Mouse (Mus musculus) brain, embryonic 18.5 days (tissue): Measurements from ENCODE around the gene Arhgap25.

Experiments
- DNase-seq: peaks from one replicate; pipeline ENCODE4 v3.0.0-alpha.2; 2012; ENCODE audit warnings: low read depth, low spot score

Arhgap25 gene

DNA sequence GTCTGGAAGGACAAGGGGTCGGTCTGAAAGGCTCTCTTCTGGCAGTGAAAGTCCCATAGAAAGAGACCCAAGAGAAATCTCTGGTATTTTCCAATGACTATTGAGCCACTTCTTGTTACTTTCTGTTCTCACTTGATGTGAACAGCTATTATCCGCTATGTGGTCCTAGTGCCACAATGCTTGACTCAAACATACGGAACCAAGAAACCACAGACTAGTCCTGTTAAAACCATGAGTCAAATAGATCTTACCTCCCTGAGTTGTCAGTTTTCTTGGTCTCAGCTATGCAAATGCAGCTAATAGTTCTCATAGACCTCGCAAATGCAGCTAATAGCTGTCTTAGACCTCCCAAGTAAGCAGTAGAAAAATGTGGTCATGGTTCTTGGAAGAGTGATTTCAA is 85.8 kb downstream of the Arhgap25 start:
- DNase-seq = no peak

DNA sequence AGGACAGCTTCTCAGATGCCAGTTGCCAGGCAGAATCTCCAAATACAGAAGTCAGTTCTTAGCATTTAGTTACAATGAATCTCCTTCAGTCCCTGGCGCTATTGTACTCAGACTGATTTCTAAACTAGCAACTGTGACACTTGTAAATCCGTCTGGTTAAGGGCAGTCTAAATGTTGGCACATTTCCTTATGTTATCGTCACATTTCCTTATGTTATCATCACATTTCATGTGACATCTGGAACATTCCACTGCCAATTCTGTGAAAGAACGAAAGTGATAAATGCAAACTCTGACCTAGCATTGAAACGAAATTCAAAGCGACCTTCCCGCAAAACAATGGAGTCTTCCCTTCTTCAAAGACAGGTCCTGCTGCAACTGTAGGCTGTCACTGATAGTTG is 87.8 kb downstream of the Arhgap25 start:
- DNase-seq = no peak

DNA sequence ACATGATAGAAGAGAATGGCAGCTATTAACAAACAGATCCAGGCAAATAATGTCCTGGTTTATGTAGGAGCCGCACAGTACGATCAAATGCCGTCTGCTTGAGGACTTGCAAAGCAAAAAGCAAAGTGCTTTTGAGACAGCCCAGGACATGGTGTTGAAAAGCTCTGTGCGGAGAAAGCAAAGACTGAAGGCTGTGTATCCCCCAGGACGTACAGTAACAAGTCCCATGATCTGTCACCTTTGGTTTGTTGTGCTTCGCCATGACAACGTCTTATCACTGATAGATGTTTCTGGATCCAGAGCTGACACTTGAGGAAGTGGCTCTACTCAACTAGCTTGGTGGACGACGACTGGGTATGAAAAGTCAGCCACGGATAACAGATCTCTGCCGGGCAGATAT is 89.8 kb downstream of the Arhgap25 start:
- no peak for DNase-seq

DNA sequence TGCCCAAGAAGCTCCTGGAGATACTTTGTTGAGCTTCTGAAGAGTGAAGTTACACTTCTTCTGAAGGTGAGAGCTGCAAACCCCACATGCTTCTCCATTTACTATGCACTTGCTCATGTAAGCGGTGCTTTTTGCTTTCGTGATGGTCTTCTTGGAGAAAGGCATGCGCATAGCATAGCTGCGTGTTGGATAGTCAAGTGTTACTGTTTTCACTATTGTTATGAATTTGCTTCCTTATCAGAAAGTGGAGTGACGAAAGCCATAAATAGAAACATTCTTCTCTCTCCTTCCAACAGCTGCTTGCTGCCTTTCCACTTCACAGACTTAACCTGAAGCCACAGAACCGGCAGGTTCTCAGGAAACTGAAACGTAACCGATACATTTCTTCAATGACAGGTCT is 96.3 kb downstream of the Arhgap25 start:
- DNase-seq = no peak

DNA sequence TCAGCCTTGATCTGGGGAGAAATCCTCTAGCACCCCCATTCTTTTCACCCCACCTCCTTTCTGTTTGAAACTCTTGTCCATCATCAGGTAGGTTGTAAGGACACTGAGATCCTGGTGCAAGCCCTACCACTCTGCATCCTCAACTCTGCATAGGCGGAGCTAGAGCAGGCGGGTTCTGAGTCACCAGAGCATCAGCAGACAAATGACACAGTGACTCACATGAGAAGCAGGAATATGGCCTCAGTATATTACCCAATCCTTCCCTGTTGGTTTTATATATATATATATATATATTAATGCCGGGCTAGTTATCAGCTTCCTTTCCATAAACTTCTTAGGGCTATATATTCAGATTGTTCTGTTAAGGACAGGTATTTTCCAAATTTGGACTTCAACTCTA is 97.3 kb downstream of the Arhgap25 start:
- DNase-seq = no peak

DNA sequence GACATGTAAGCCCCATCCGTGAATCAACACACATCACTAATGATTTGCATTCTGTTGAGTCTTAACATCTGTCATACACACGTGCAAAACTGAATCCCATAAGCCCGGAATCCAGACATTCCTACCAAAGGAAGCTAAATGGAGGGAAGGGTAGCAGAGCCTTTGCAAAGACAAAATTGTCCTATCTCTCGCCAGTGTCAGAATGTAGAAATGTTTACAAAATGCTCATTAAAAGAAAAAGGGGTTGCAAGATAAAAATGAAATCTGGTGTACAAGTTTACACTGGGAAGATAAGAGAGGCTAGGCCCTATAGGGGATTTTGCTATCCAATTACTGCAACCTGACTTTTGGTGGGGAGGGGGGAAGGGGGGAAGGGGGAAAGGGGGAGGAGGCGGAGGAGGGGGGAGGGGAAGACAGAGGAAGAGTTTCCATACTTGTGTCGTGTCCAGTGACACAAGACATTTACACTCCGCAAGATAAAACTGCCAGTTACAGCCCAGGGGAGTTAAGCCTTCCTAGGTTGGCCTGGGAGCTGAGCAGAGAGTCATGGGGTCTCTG is 104.5 kb downstream of the Arhgap25 start, which contains the start of gene Bmp10:
Gene Bmp10 (plus strand): TSS at position 508 of the 558 bp plus-strand sequence.
- no peak for DNase-seq

DNA sequence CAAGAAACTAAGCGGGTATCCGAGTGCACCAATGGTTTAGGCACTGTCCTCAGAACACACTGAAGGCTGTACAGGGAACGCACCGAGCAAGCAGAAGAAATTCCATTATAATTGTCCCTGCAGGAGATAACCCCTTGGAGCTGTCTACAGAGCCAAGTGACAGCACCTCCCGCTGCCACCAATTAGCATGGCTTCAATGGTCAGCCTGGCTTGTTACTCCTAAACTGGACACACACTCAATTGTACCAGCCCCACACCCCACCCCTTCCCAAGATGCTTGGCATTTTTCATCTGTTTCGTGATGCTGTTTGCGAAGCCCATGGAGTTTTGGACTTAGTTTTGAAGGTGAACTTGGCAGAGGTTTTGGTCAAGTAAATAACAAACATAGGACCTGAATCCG is 105.4 kb downstream of the Arhgap25 start:
- no peak for DNase-seq

DNA sequence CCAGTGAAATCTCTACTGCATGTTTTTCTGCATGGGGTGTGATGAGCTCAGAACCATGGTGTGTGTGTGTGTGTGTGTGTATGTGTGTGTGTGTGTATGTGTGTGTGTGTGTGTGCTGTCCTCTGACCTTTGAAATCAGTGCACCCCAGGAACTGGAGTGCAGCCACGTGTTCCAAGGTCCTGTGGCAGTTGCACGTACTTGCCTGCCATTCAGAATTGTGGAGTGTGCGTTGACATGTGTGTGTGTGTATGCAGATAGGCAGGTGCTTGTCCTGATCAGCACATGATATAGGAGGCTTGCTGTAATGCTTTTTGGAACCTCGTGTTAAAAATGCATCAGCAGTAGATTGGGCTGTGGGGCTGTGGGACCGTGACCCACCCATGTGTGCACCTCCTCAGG is 106.1 kb downstream of the Arhgap25 start:
- DNase-seq = no peak

DNA sequence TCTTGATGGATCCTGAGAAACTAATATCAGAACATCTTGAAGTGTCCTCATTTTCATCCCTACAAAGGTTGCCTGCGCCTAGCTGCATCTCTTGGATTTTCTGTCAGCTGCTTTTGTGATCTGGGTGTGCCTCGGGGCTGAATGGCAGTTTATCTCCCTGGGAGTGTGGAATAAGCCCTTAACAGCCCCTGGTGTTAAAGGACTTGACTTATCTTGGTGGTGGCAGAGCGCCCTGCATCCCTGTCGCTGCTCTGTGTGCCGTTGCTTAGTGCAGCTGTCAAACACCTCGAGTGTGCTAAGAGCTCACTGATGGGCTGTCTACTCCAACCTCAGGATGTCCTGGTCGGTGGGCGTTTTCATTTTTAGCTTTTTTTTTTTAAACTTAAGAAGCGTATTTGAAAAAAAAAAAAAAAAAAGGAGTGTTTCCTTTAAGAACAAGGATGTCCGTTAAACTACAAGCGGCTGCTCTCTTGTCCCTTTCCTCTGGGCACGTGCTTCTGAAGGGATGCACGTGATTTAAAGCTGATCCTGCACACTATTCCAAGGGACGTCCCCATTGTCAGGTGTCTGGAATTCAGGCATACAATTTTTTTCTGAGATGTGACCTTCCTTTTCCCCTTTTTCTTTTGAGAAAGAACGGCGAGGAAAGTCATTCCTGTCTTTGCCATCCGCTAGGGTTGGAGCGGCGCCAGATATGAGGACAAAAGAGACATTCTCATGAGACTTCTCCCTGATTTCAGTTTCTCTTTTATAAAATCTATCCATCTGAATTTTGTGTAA is 108.8 kb downstream of the Arhgap25 start:
- no peak for DNase-seq

DNA sequence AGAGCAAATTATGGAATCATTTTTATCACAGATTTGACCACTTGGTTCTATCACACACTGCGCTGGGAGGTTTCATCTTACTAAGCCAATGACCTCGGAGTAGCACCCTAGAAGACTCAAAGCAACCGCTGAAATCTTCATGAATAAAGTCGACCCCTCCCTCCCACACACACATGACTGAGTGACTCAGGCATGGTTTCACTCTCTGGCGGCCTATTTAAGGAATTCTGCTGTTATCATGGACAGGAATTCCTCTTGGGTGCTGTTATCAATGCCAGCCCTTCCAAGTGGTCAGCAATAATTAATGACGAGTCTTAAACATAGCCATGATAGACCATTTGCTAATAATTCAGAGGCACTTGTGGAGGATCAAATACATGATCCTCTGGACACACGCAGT is 110.8 kb downstream of the Arhgap25 start:
- DNase-seq = no peak

DNA sequence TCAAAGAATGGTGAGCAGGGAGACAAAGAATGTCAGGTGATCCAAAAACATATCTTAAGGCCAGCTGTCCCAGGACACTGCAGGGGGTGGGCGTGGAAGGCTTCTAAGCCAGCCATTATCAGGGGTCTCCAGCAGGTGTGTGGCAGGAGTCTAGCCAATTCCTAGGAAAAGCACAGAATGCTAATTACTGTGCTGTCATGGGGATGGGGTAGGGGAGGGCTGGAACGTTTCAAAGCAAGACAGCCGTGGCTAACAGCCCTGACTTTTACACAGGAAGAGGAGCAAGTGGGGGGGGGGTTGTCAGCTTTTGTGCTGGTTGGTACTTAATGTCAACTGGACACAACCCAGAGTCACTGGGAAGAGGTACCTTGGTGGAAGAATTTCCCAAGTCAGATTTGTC is 121.0 kb downstream of the Arhgap25 start:
- DNase-seq = no peak
